Mouse (Mus musculus) CD4-positive, CD25-positive, alpha-beta regulatory T cell, adult 4 months (primary cell): ENCODE measurements at regions not wholly inside any gene's neighbourhood (a gene's known extent, or its start where the extent isn't known, plus 50 kb on each side); places are given as distances from the start of the nearest gene placed in this dataset.
"Not testable (repeated sequence)": the region's sequence is repeated elsewhere in the genome, so short reads cannot be mapped to it uniquely, and the experiment has no call there.

Source experiments
- ATAC-seq: one replicate; pipeline ENCODE4 v1.8.0; 2017

GRCm38 (mm10) chr3:40405095-40405948, 125.8 kb upstream of the Intu start:
- ATAC-seq, result no peak

GRCm38 (mm10) chr3:40405949-40406236, 125.2 kb upstream of the Intu start:
- ATAC-seq, result no peak

- ATAC-seq, result no peak
Measured at GRCm38 (mm10) chr3:40408921-40409488, 122.1 kb upstream of the Intu start.

- ATAC-seq, result no peak
Measured at GRCm38 (mm10) chr3:40410749-40411310, 120.3 kb upstream of the Intu start.

- ATAC-seq, result not testable (repeated sequence)
Measured at GRCm38 (mm10) chr3:40425183-40425844, 105.8 kb upstream of the Intu start.

GRCm38 (mm10) chr3:40426070-40426469, 105.0 kb upstream of the Intu start:
- no peak for ATAC-seq

GRCm38 (mm10) chr3:40428021-40428420, 103.1 kb upstream of the Intu start:
- ATAC-seq, result no peak

GRCm38 (mm10) chr3:40438251-40438650, 92.8 kb upstream of the Intu start:
- ATAC-seq, result no peak

- no peak for ATAC-seq
Measured at GRCm38 (mm10) chr3:40441092-40442036, 89.7 kb upstream of the Intu start.

- ATAC-seq, result no peak
Measured at GRCm38 (mm10) chr3:40443788-40444595, 87.1 kb upstream of the Intu start.

- no peak for ATAC-seq
Measured at GRCm38 (mm10) chr3:40452958-40453357, 78.1 kb upstream of the Intu start.

- ATAC-seq, result no peak
Measured at GRCm38 (mm10) chr3:40453552-40453951, 77.5 kb upstream of the Intu start.

- no peak for ATAC-seq
Measured at GRCm38 (mm10) chr3:40456070-40456469, 75.0 kb upstream of the Intu start.

GRCm38 (mm10) chr3:40458490-40458889, 72.6 kb upstream of the Intu start:
- ATAC-seq, result no peak

- ATAC-seq, result no peak
Measured at GRCm38 (mm10) chr3:40463446-40463845, 67.6 kb upstream of the Intu start.

- no peak for ATAC-seq
Measured at GRCm38 (mm10) chr3:40470101-40470500, 61.0 kb upstream of the Intu start.

- ATAC-seq, result no peak
Measured at GRCm38 (mm10) chr3:40472766-40473165, 58.3 kb upstream of the Intu start.

GRCm38 (mm10) chr3:40480258-40480951, 50.7 kb upstream of the Intu start:
- no peak for ATAC-seq
